Mouse (Mus musculus): Measurements from ENCODE around the gene Olfr1487.
"Not testable (repeated sequence)": the region's sequence is repeated elsewhere in the genome, so short reads cannot be mapped to it uniquely, and the experiment has no call there.

Gene Olfr1487

DNA sequence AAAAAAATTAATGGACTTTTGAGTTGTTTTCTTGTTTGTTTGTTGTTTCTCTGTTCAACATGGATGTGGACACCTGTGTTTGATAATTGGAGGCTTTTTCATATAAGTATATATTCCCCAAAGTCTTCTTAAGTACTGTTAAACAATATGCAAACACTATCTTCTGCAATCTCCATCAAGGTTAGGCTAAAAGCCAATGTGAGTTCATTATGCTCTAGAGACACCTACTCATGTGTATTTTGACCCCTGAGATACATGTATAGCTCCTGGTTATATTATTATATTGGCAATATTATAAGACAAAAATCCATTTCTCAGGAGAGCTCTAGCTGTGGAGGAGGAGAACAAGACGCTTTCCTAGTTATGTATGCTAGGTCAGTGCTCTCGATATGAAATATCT is at the start of gene Olfr1487:
TSS of gene Olfr1487 (plus strand) at position 301 of the 400 bp plus-strand sequence.
- not testable (repeated sequence) for DNase-seq (ENCODE audit: low spot score)

DNA sequence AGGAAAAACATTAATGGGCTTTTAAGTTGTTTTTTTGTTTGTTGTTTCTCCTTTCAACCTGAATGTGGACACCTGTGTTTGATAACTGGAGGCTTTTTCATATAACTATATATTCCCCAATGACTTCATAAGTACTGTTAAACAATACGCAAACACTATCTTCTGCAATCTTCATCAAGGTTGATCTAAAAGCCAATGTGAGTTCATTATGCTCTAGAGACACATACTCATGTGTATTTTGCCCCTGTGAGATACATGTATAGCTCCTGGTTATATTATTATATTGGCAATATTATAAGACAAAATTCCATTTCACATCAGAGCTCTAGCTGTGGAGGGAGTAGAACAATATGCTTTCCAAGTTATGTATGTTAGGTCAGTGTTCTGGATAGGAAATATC is 34.0 kb upstream of the Olfr1487 start, which contains the start of gene Olfr1484:
TSS of gene Olfr1484 (plus strand) at position 301 of the 400 bp plus-strand sequence.
- no peak for DNase-seq (ENCODE audit: low spot score)

DNA sequence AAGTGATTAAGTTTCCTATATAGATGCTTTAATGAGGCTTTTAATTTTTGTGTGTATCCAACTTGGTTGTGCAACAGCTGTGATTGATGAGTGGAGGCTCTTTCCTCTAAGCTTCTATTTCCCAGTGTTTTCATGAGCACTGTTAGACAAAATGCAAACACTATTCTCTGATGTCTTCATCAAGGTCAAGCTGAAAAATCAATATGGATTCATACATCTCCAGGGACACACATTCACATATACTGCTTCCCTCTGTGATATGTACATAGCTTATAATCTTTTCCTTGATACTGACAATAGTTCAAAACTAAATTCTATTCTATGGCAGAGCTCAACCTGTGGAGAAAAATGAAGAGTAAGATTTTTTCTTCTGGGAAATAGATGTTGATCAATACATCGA is 14.1 kb downstream of the Olfr1487 start, which contains the start of gene Olfr1489:
TSS of gene Olfr1489 (plus strand) at position 301 of the 400 bp plus-strand sequence.
- DNase-seq (ENCODE audit: low spot score): no peak

DNA sequence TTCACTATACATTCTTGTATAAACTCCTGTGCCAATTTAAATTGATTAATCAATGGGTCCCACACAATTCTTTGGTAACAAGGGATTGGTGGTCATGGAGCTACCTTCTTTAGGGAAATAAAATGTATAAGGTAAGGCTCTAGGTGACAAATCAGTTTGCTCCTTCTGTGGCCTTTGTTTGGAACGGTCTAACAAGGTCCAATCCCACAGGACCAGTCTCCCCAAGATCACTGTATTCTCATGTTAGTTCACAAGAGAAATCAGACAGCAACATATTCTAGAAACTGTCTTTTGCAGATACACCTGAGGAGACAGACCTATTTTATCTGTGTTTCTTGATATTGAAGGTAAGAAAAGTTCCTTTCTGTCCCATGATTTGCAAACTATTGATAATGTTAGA is 33.6 kb downstream of the Olfr1487 start, which contains the start of gene Olfr1490:
TSS of gene Olfr1490 (plus strand) at position 301 of the 400 bp plus-strand sequence.
- no peak for DNase-seq (ENCODE audit: low spot score)
